Mouse (Mus musculus): Measurements from ENCODE around the gene Spp1. TPM values are rescaled to one million over a fixed set of nuclear protein-coding genes. Genes with fewer than 3 reads are reported as not detected.

The Spp1 gene
- total and polyA plus RNA-seq, 3 experiments = 0.35 to 0.77 TPM; not detected in 1

DNA sequence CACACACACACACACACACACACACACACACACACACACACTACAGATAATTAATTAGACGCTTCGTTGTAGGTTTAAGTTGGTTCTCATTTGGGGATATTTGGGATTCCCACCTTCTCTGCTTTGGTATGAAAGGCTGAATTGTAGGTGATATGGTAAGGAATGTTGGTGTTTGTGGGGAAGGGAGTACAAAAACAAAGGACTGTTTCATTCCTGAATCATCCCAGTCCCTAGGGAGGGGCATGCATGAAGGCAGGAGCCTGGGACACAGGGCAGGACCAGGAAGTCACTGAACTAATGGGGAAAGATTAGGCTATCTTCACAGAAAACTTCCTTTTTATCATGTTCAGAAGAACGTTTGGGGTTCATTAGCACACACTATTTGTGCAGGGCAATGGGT, 31.6 kb upstream of the Spp1 start:
- Histone ChIP-seq H3K27me3 (ENCODE audit: control insufficient read depth in 1 of 2, insufficient read depth in 2 of 2, low read length in 2 of 2) (no peaks in the 10 kb centered on the region), H3K27ac (ENCODE audit: control insufficient read depth, low read depth, low read length) (no peak overlapping the region), H3K9me3 (replicated peaks; ENCODE audit: insufficient read depth, low read length) (no peaks in the 10 kb centered on the region), H3K4me1 (ENCODE audit: control insufficient read depth in 1 of 2, insufficient read depth in 2 of 2, low read length in 2 of 2) (no peaks in the 10 kb centered on the region), H3K4me3 (ENCODE audit: control insufficient read depth in 1 of 2, insufficient read depth in 1 of 2, low read depth in 2 of 2, low read length in 2 of 2) (no peak overlapping the region), H3K9ac (ENCODE audit: control insufficient read depth, low read depth, low read length, poor library complexity, severe bottlenecking) (no peak overlapping the region), H3K79me2 (ENCODE audit: control insufficient read depth, insufficient read depth, low read length, poor library complexity) (no peaks in the 10 kb centered on the region), H3K36me3 (ENCODE audit: control insufficient read depth in 1 of 2, insufficient read depth in 2 of 2, low read length in 2 of 2) (no peaks in the 10 kb centered on the region)
- no peak for DNase-seq (ENCODE audit: low read depth, low spot score)
- TF ChIP-seq USF1 (IDR thresholded peaks at IDR 0.05; ENCODE audit: low read depth, low read length) (no peak), E2F4 (IDR thresholded peaks at IDR 0.05; ENCODE audit: borderline replicate concordance, low read depth, low read length) (no peak), TAL1 (IDR thresholded peaks at IDR 0.05; ENCODE audit: low read length) (no peak), GATA1 (IDR thresholded peaks at IDR 0.05; ENCODE audit: low read depth, low read length) (no peak), SMC3 (IDR thresholded peaks at IDR 0.05; ENCODE audit: low read depth, low read length) (no peak), MAZ (IDR thresholded peaks at IDR 0.05; ENCODE audit: low read depth, low read length) (no peak), MXI1 (IDR thresholded peaks at IDR 0.05; ENCODE audit: low read depth, low read length) (no peak), MYB (IDR thresholded peaks at IDR 0.05; ENCODE audit: low read depth, low read length) (no peak), EP300 (IDR thresholded peaks at IDR 0.05; ENCODE audit: low read depth in 1 of 2, low read length in 2 of 2) (no peak), POLR2AphosphoS5 (IDR thresholded peaks at IDR 0.05; ENCODE audit: borderline replicate concordance, low read depth, low read length) (no peak), RCOR1 (IDR thresholded peaks at IDR 0.05; ENCODE audit: low read depth, low read length) (no peak), USF2 (IDR thresholded peaks at IDR 0.05; ENCODE audit: borderline replicate concordance in 1 of 2, insufficient read depth in 1 of 2, low read depth in 1 of 2, low read length in 2 of 2) (no peak), CHD1 (IDR thresholded peaks at IDR 0.05; ENCODE audit: low read depth, low read length) (no peak), BHLHE40 (IDR thresholded peaks at IDR 0.05; ENCODE audit: borderline replicate concordance, low read depth, low read length) (no peak), KAT2A (conservative IDR thresholded peaks at IDR 0.05; ENCODE audit: low read depth, low read length) (no peak), POLR2AphosphoS2 (IDR thresholded peaks at IDR 0.05; ENCODE audit: low read length) (no peak), ZKSCAN1 (IDR thresholded peaks at IDR 0.05; ENCODE audit: low read depth, low read length) (no peak), MAFK (IDR thresholded peaks at IDR 0.05; ENCODE audit: borderline replicate concordance, low read depth, low read length) (no peak), ZC3H11A (IDR thresholded peaks at IDR 0.05; ENCODE audit: low read depth, low read length) (no peak), NELFE (IDR thresholded peaks at IDR 0.05; ENCODE audit: low read depth, low read length) (no peak)

DNA sequence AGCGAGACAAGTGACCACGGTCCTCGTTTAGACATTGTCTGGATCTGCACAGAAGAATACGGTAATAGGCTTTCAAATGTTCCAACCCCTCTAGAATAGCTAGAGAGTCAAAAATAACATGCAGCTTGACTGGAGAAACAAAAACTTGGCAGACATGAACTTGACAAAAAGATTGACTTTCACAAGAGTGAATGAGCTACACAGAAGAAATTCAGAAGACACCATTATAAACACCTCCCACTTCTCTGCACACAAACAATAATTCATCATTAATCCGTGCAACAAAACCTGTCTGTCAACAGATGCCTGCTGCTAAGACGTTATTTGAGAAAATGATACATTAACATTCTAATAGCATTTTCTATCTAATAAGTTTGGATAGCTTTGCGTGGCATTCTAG, 30.4 kb upstream of the Spp1 start:
- Histone ChIP-seq H3K27me3 (ENCODE audit: control insufficient read depth in 1 of 2, insufficient read depth in 2 of 2, low read length in 2 of 2) (no peaks in the 10 kb centered on the region), H3K27ac (ENCODE audit: control insufficient read depth, low read depth, low read length) (no peak overlapping the region), H3K4me1 (ENCODE audit: control insufficient read depth in 1 of 2, insufficient read depth in 2 of 2, low read length in 2 of 2) (no peaks in the 10 kb centered on the region), H3K4me3 (ENCODE audit: control insufficient read depth in 1 of 2, insufficient read depth in 1 of 2, low read depth in 2 of 2, low read length in 2 of 2) (no peak overlapping the region), H3K36me3 (ENCODE audit: control insufficient read depth in 1 of 2, insufficient read depth in 2 of 2, low read length in 2 of 2) (no peaks in the 10 kb centered on the region), H3K9ac (ENCODE audit: control insufficient read depth, low read depth, low read length, poor library complexity, severe bottlenecking) (no peak overlapping the region), H3K79me2 (ENCODE audit: control insufficient read depth, insufficient read depth, low read length, poor library complexity) (no peaks in the 10 kb centered on the region), H3K9me3 (replicated peaks; ENCODE audit: insufficient read depth, low read length) (no peaks in the 10 kb centered on the region)
- DNase-seq (ENCODE audit: low read depth, low spot score) = no peak
- no peak for TF ChIP-seq CHD1 (IDR thresholded peaks at IDR 0.05; ENCODE audit: low read depth, low read length)
- TF ChIP-seq MXI1 (IDR thresholded peaks at IDR 0.05; ENCODE audit: low read depth, low read length) = no peak
- TF ChIP-seq MYC (IDR thresholded peaks at IDR 0.05; ENCODE audit: low read depth, low read length) = no peak
- no peak for TF ChIP-seq POLR2AphosphoS5 (IDR thresholded peaks at IDR 0.05; ENCODE audit: borderline replicate concordance, low read depth, low read length)
- no peak for TF ChIP-seq MEF2A (IDR thresholded peaks at IDR 0.05; ENCODE audit: extremely low read depth, insufficient replicate concordance, low read depth, low read length, poor library complexity, severe bottlenecking)
- TF ChIP-seq ELF1 (IDR thresholded peaks at IDR 0.05; ENCODE audit: low read depth, low read length) = no peak
